Mouse (Mus musculus) c-Kit-positive CD71-negative TER-119-negative erythroid progenitor cells, embryonic 14.5 days (primary cell): ENCODE measurements around the gene Blnk.

ENCODE experiments used
- DNase-seq: peaks from one replicate; pipeline ENCODE4 v3.0.0-alpha.2; 2013; ENCODE audit warnings: low read depth

Gene Blnk

GRCm38 (mm10) chr19:40964936-40965850 lies 29.1 kb downstream of the Blnk start:
- DNase-seq: no peak

GRCm38 (mm10) chr19:40964367-40964891 lies 29.9 kb downstream of the Blnk start:
- no peak for DNase-seq

- peak; percentile 85 for DNase-seq
These were observed 31.3 kb downstream of the Blnk start for GRCm38 (mm10) chr19:40962988-40963387.

DNA sequence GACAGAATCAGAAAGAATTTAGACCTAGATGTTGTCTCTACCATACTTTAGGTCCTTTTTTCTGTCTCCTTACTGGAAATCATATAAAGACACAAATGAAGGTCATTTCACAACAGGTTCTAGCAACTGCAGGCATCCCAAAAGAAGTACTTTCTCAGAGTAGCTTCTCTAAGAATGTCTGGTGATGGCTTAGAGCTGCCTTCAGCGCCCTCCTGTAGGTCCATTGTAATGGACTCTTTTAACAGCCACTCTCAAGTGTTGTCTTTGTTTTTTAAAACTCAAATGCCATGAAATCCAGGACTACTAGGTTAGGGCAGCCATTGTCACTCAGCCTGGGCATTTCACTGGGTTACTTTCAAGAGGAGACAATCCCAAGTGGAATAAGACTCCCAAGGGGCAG lies 35.4 kb downstream of the Blnk start:
- no peak for DNase-seq

- DNase-seq: no peak
These were observed 47.3 kb downstream of the Blnk start for GRCm38 (mm10) chr19:40946937-40947577.

GRCm38 (mm10) chr19:40943552-40943951 lies 50.8 kb downstream of the Blnk start:
- DNase-seq: no peak

DNA sequence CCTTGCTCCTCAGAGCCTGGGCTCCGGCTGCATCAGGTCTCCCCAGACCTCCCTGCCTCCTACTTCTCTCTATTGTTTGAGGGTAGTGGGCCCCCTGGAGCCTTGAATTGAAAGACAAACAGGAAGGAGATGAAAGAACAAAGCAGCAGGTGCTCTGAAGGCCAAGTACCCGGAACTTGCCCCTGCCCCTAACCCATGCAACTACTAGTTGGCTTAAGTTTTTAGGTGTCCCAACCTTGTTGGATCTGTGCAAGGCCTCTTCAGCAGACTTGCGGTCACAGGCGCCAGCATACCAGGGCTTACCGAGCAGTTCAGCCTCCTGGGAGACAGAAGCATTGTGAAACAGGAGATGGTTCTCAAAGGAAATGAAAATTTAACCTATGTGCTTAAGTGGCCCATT lies 58.3 kb downstream of the Blnk start:
- peak; percentile 4 for DNase-seq

DNA sequence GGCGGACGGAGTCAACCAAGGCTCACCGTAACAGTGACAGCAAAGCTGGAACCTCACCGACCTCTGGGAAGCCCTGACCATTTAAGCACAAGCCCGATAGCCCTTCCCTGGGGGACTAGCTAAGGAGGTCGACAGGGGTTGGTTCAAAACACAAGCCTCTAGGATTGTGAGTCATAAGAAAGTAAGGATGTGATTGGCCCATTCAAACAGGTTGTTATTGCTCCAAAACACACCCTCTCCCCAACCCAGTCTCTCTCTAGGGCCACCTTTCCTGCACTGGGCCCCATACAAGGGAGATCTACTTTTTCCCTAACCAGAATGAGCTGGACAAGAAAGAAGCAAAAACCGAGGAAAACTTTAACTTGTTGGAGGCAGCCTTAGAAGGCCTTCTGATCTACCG lies 59.0 kb downstream of the Blnk start:
- no peak for DNase-seq

- DNase-seq: no peak
These were observed 62.6 kb downstream of the Blnk start for GRCm38 (mm10) chr19:40931581-40932369.

DNA sequence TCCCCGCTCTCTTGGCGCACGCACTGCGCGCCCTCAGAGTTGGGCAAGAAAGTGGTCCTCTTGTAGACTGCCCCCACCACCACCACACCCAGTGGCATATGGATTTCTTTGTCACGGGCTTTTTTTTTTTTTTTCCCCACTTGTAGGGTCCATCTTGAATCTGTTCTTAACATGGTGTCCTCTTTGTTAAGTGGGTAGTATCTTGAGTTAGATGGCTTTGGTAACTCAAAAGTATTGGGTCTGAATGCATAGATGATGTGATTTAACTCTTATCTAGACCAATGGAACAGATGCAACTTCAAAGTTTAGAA lies 99.0 kb downstream of the Blnk start:
- DNase-seq: peak; percentile 19

DNA sequence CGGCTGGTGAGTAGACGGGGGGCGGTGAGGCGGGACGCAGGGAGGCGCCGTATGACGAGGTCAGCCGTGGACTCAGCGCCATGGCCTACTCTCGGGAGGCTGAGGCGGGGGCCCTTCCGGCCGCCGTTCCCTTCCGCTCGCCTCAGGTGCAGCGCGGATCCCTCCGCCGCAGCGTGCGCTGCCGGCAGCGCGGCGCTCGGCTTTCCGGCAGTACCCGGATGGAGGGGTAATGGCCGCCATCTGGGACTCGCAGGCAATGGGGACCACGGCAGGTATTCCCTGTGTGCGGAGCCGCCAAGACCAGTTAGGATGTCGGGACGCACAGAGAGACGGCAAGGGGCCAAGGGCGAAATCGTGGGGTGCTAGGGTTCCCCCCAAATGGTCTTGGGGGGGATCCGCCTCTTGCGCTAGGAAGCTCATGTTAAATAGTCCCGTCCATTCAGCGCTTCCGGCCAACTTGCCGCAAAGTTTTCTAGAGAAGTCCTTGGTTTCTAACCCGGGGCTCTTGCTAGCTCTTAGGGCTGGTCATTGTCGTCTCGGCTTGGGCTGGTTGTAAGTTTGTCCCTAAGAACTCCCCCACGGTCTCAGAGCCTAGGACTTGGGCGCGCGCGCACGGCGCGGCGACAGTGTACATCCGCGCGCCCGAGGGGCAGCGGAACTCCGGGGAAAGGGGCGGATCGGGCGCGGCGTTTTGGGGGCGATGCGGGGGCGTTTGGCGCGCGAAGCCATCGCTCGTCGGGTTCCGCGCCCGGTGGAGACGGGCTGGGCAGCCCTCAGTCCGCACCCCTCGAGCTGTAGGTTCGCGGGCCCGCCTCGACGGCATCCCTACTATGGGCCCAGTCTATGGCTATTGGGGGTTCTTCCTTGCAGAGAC lies 99.6 kb downstream of the Blnk start, which contains the start of gene Zfp518a:
Gene Zfp518a (plus strand): TSS at position 187 of the 874 bp plus-strand sequence.
- DNase-seq: peak; percentile 70

- DNase-seq: no peak
These were observed 100.2 kb downstream of the Blnk start for GRCm38 (mm10) chr19:40894071-40894506.

- DNase-seq: no peak
These were observed 105.4 kb downstream of the Blnk start for GRCm38 (mm10) chr19:40888887-40889286.

GRCm38 (mm10) chr19:40881700-40882099 lies 112.6 kb downstream of the Blnk start:
- DNase-seq: no peak
